Comparison of ENCODE assay signal across 8 mouse cellular contexts in the genomic region with DNA sequence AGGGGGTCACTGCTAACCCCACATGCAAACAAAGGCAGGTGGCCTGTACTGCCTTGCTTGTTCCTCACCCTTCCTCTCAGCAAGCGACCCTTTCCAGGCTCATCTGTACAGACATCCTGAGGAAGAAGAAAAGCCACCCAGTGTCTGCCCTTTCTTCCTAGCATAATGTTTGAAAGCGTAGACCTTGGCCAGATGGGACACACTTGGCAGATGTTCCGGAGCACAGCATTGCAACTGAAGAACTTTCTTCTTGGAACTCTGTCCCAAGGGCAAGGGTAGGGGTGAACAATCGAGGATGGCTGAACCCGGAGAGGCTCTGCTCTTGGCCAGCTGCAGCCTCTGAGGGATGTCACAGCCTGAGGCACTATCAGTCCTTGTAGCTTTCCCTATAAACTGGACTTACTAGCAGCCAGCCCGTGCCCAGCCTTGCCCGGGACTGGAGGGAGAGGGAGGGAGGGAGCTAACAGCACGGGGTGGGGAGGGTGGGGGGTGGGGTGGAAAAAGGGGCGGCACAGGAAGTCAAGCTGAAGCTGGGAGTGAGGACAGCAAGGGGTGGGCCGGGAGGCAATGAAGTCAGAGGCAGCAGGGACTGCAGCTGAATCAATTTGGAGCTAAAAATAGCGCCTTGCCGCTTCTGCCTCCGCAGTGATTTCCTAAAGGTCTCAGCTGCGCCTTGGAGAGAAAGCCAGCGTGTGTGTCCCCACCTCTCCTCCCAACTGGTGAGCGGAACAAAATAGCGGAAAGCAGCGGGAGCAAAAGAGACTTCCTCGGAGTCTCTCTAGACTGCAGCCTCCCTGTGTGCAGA.
A peak's percentile ranks its signal among the peaks of the same experiment; 100 is the strongest.
DNase-seq lines count a peak whose midpoint lies in the region; ATAC-seq and TF ChIP-seq lines count a peak whose summit lies in the region.

No protein-coding gene starts in this region.

- 4% methylated on average over 19 of the region's 19 CpGs for WGBS in hindbrain, embryonic 15.5 days

- no peak overlapping the region for H3K27ac ChIP-seq in cortical plate, adult 2 months (ENCODE audit: insufficient read depth, low read length)
- peak overlapping the region; percentile 81 for H3K27ac ChIP-seq in hindbrain, embryonic 15.5 days (replicated peaks)

- H3K4me1 ChIP-seq in cortical plate, adult 2 months (ENCODE audit: control insufficient read depth, insufficient read depth, low read length), result peaks cover 1% of the 10 kb centered on the region; the same call in 1 of the 2 replicates
- peaks cover 19% of the 10 kb centered on the region for H3K4me1 ChIP-seq in hindbrain, embryonic 15.5 days (replicated peaks)

- DNase-seq in adipocyte (ENCODE audit: low spot score), result peak; percentile 24
- DNase-seq in gastrocnemius, adult 8-10 months (ENCODE audit: low spot score in 2 of 2), result peak; percentile 6 to 41
- DNase-seq in left cerebral cortex, adult 11 months (ENCODE audit: low spot score), result peak; percentile 45
- DNase-seq in lung, postnatal 10 days, result peak; percentile 81
- peak; percentile 60 to 71 for DNase-seq in right cerebral cortex, adult 2 months (ENCODE audit: low spot score in 2 of 2)
- DNase-seq in thymus, postnatal 14 days, result no peak

- no peaks in the 10 kb centered on the region for H3K9me3 ChIP-seq in hindbrain, embryonic 15.5 days

- no peak for TF ChIP-seq CTCF in cortical plate, adult 2 months (IDR thresholded peaks at IDR 0.05; ENCODE audit: extremely low read depth, insufficient read depth, low read length)

- ATAC-seq in hindbrain, embryonic 15.5 days (ENCODE audit: low FRiP score, low read depth), result peak; percentile 98

- H3K4me3 ChIP-seq in cortical plate, adult 2 months (ENCODE audit: insufficient read depth, low read length), result peak overlapping the region; percentile 12
- peak overlapping the region; percentile 43 for H3K4me3 ChIP-seq in hindbrain, embryonic 15.5 days

- H3K27me3 ChIP-seq in hindbrain, embryonic 15.5 days, result no peaks in the 10 kb centered on the region

- no peaks in the 10 kb centered on the region for H3K36me3 ChIP-seq in hindbrain, embryonic 15.5 days

- peak overlapping the region; percentile 45 for H3K9ac ChIP-seq in hindbrain, embryonic 15.5 days

- peak overlapping the region; percentile 67 for H3K4me2 ChIP-seq in hindbrain, embryonic 15.5 days

- TF ChIP-seq POLR2A in cortical plate, adult 2 months (IDR thresholded peaks at IDR 0.05; ENCODE audit: extremely low read depth, insufficient read depth, low read length), result peak; percentile 24; the same call in 1 of the 2 replicates
